Mouse (Mus musculus): ENCODE results near the gene Scyl1.

DNA sequence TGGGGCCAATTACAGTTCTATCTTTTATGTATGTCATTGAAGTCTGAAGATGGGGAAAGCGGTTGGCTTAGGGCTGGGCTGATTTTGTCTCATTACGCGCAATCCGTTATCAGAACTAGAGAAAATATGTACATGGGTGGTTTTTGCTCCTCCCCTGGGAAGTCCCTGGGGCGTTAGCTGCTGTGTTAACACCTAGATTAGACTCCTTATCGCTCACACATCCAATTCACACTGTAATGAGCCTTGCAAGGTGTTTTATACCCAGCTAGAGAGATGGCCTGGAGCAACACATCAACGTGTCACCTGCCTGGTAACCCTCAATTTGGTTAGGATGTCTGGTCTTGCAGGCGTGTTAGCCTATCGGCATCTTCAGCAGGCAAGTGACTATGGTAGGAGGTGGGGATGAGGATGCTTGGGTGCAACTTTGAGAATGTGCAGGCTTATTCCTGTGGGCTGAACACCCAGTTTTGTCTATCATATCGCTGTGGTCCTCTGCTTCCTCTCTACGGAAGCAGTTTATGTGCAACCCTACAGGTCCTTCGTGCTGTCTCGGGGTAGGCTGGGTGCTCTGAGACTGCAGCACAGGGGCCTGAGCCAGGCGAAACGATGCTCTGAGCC is 44.1 kb downstream of the Scyl1 start:
- TF ChIP-seq POLR2A (IDR thresholded peaks at IDR 0.05; ENCODE audit: borderline replicate concordance, control insufficient read depth, low read depth, low read length), result peak; percentile 32; the same call in 1 of the 2 replicates
- no peak for TF ChIP-seq CTCF (IDR thresholded peaks at IDR 0.05; ENCODE audit: control insufficient read depth, insufficient read depth, low read length)
